Mouse (Mus musculus) frontal cortex, postnatal 14 days (tissue): ENCODE measurements at regions not wholly inside any gene's neighbourhood (a gene's known extent, or its start where the extent isn't known, plus 50 kb on each side); places are given as distances from the start of the nearest gene placed in this dataset.

ENCODE experiments used
- DNase-seq, 2 experiments: peaks; one replicate each; pipeline ENCODE4 v3.0.0; 2022; ENCODE audit warnings: low spot score in 2 of 2

DNA sequence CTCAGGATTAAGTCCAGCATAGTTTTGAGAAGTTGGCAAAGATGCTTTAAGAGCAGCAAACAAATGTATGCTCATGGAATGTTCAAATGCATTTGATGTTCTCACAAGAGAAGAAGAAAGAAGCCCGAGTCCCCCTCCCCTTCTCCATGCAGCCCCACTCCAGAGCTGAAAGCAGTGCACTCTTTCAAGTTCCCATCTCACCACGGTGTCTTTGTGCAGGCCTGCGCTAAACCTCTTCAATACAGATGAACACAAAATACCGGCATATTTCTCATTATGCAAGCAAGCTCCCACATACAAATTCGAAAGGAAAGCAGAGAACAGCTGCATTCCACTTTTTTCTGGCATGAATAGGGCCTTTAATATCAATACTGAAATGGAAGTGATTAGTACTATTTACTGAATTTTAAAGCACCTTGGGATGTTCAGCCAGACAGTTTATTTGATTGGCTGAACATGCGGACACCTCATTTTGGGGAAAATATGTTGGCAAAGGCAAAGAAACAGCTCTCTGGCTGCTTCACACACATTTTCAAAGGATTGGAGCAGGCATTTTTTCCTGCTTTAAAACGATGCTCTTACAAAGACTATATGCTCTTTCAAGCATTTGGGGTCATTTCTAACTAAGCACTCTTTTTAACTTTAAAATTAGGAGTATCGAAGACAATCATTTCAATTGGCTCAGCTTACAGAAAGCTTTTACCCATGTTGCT, 595.8 kb downstream of the Car8 start:
- no peak for DNase-seq

DNA sequence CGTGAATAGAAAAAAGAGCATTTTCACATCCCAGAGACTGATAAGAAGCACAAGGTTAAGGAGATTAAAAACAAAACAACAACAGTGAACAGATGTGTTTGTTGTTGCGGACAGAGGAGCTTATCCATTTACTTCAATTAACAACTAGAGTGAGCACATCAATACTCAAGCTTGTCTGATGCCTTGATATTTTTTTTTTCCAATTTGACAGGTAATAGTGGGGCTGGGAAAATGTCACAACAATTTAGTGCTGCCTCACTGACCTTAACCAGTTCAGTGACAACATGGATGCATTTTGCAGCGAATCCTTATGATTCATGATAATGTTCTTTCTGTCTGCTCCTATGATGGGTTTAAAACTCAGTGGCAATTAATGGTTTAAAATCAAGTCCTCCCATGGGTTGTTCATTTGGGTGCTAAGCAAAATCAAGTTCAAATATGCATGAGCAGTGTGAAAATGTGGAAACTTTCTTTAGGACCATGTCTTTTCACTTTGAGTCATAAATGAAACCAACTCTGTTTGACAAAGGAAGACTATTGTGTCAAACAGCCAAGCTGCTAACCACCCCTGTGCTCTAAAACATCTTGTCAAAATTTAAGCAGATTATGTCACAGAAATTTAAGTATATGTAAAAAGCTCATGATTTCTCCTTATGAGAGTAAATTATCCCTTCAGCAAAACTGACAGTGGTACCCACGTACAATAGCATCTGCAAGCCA, 641.0 kb downstream of the Car8 start:
- DNase-seq: no peak

DNA sequence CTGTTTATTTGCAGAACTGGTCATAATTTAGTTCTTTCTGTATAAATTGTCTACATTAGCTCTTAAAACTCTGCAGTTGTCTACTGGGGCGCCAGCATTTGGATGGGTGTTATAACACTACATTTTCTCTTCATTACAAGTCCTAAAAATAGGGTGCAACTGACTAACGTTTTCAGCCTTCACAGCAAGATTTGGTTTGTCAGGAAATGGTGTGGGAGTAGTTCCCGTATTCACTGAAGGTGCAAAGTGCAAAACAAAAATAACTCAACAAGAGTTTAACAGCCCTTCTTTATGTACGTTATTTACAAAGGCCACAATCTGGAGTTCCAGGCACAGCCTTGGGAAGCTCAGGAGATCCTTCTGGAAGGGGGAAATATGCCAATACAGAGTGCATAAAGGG, 642.7 kb downstream of the Car8 start:
- DNase-seq: peak in 1 of 2 experiments; percentile 14

DNA sequence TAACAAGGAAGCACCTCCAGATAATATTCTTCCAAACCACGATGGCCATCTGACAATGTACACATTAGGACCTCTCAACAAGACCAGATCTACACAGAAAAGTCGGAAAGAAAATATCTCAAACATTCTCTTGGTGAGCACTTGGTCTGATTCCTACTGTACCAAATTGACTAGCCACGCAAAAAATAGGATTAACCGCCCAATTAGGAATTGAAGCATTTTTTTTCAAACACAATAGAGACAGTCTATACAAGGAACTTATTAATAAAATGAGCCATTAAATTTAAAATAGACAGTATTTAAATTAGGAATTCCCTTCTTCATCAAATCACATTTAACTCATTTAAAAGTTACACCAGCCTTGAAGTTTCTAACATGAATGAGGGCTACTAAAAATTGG, 655.0 kb downstream of the Car8 start:
- DNase-seq: no peak

DNA sequence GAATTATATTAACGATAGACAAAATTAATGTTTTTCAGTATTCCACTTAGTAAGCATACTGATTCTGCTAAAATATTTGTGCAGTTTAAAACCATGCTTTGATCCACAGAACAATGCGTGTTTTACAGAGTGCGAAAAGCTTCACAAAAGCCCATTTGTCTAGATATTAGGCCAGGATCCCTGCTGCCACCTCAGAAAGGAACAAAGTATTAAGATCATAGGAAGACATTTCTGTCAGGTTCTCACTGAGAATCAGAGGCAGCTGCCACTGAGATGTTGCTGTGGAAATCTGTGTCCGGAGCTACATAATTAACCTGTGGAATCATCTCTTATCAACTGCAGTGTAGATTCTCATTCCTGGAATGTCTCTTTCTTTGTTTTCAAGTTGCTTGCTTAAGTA, 656.9 kb downstream of the Car8 start:
- DNase-seq: no peak

DNA sequence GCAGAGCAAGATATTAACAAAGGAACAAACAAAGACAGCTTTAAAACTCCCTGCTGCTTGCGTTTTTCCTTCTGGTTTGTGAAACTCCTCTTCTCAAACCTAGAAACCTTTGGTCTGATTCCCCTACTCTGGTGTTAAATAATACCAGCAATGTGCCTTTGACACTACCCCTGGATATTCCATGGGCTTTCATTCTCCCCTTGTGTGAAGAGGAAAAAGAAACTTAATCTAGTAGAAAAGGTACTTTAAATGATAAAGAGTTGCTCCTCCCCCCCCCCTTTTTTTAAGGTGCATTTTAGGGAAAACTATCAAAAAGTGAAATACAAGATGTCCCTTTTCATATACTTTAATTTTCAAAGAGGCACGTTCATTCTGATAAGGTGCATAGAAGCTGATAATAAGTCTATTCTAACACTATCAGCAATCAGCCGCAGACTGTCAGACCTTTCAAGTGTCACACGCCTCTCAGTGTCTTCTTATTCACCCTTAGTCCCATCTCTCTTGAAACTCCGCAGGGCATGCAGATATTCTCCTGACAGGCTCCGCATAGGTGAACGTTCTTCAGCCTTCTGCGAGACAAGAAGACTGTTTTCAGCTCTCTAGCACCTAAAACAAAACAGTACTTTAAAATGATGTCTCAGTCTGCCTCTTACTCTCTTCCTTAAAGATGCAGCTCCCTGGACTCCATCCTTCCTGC, 657.5 kb downstream of the Car8 start:
- DNase-seq: no peak

DNA sequence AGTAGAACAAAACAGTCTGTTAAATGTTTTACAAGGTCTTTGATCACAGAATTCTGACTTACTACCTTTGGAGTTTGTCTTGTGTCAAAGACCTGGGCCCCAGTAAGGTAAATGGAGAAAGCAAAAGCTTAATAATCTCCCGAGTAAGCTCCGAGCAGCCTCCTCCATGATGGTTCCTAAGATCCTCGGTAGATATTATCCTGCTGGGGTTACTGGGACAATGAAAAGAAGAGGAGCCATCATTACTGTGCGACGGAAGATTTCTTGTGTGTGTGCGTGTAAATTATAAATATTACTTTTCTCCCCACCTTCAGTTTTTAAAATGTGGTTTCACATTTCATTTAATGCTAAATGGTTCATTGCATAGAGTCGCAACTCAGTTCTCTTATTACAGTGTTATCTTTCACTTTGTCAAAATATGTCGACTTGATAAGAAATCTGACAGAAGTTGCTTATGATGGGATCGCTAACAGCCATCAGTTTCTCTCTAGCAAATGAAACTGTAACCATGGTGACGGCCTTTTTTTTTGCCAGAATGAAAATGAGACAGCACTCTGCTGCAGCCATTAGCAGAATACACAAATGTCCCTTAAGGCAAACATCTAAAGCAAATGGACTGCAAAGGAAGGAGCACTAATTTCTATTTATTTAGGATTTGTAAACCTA, 658.2 kb downstream of the Car8 start:
- DNase-seq: no peak

DNA sequence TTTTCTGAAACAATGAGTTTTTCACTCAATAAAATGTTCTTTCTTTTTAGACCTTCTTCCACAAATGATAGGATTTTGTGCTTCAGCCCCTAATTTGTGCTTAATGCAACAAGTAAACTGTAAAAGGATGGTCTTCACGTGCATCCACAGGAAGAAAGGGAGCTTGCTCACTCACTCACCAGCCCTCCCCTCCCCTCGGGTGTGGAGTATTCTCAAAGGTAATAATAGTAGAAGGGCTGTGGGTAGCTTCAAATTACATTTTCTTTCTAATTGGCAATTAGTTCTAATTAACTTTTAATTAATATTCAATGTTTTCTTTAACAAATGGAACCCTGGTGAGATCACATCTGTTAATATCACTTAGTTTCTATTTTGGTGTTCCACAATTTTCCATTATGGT, 664.8 kb downstream of the Car8 start:
- no peak for DNase-seq

DNA sequence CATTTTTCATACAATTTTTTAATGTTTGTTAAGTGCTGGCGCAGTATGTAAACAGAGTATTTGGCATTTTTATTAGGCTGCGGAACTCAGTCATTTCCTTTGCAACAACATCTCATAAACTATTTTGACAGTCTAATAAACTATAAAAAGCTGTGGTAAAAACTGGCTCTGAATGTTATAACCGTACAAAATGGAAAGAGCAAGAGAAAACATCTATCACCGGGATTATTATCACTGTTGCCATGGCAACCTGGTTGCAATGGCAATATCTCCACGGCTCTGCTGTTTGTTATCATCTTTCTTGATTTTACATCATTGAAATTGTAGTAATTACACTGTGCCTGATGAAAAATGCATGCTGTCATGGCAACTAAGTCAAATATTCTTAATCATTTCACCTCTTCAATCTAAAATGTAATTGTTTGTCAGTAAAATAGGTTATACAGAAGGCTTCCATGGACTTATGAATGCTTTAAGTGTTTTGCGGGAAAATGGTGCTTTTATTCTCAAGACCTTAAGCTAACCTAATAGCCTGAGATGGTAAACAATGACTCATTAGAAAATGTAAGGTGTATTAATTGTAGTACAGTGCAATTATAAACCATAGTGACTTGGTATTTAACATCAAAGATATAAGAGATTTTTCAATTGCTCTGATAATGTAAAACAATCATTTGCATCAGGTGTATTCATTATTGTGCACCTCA, 671.0 kb downstream of the Car8 start:
- DNase-seq: no peak

DNA sequence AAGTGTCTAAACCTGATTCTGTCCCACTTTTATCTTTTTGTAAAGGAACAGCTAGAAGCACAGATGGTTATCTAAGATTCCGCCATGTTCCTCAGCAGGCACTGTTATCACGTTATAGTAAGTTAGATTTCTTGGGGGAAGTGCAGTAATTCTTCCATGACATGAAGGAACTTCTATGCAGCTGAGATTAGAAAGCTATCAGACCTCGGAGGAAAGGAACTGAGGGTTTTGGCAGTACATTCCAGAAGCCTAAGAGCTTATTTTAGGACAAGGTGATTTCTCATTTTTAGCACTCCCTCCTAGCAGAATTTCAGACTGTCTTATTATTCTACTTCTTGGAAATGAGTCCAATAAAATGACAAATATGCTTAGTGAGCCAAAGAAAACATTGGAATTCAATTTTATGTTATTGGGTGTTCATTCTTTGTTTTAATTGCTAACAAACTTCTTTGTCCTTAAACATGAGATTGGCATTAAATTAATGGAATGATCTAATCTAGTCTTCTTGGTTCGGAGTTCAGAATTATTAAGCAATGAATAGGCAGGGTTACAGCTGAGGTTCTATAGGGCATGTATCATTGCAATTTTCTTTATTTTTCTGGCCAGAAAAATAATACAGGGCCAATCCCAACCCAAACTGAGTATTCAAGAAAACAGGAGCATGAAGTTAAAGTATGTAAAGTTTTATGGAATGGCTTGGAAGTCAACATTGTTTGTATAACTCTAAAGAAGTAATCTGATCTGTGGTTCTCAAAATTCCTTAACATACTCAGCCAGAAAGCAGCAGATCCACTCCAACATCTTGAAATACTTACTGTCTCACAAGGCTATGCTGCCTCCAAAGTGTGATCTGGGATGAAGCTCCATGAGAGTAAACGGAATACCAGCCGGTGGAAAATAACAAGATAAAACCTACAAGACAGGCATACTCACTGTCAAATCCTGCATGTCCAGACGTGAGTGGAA, 678.7 kb downstream of the Car8 start:
- DNase-seq: no peak

DNA sequence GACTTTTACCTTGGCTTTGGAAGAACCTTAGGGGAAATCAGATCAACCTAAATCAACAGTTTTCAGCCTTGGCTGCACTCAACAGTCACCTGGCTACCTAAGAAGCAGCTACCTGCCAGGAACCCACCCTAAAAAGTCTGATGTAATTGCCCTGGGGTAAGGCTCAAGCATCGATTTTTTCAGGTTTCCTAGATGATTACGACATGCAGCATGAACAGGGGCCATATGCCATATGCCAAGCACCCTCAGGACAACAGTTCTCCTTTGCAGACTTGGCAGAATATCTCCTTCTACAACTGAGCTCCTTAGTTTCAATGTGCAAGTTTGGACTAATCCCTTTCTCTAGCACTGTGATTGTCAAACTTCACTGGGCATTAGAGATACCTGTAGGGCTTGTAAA, 680.1 kb downstream of the Car8 start:
- no peak for DNase-seq

DNA sequence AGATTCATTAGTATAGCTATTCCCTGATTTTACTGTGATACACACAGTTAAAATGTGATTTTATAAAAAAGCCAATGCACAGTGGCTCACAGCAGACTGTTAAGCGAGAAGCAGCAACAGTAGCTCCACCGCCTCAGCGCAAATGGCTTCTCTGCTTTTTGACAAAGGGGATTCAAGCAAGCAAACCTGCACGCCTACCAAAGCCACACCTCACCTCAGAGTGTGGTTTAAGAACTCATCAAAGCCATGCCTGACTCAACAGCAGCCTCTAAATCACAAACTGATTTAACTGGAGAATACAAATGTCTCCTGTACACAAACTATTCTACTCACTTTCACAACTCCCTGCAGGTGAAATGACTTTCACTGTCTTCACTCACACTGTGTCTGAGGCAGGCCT, 704.5 kb downstream of the Car8 start:
- no peak for DNase-seq

DNA sequence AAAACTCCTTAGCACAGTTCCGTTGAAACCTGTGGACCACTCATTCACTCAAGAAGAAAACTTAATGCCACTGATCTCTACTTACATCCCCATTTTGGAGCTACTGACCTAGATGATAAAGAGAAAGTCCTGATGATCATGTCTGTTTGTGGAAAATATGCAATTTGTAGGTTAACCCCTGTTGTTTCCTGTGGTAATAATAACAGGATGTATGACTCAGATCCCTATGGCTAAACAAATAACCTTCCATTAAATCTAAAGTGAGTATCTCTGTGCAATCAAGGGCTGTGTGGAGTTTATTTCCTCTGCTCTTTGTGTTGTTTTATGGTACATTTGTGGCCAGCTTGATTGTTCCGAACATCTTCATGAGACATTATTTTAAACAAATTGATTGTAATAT, 711.1 kb downstream of the Car8 start:
- no peak for DNase-seq

DNA sequence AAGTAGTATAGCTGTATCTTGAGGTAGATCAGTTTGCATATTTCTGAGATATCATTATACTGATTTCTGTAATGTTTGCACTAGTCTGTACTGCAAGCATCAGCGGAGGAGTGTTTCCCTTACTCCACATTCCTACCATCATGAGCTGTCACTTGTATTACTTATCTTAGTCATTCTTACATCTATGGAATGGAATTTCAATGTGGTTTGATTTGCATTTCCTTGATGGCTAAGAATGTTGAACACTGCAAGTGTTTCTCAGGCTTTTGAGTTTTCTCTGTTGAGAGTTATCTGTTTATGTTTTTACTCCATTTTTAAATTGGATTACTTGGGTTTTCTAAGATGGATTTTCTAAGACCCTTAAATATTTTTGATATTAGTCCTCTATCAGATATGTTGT, 725.8 kb downstream of the Car8 start:
- no peak for DNase-seq

DNA sequence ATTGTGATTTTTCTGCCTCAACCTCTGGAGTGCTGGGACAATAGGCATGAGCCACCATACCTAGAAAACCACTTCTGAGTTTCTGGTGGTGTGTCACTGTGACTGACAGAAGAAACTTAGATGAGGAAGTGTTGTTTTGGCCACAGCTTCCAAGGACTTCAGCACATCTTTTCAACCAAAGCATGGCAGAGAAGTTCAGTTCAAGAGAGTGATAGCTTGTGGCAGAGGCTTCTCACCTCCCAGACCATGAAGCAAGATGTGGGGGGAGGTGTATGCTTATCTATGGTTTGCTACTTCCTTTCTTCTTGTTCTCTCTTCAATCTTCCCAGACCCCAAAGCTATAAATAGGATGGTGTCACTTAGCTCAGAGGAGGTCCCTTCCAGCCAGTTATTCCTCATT, 753.3 kb downstream of the Car8 start:
- DNase-seq: no peak

DNA sequence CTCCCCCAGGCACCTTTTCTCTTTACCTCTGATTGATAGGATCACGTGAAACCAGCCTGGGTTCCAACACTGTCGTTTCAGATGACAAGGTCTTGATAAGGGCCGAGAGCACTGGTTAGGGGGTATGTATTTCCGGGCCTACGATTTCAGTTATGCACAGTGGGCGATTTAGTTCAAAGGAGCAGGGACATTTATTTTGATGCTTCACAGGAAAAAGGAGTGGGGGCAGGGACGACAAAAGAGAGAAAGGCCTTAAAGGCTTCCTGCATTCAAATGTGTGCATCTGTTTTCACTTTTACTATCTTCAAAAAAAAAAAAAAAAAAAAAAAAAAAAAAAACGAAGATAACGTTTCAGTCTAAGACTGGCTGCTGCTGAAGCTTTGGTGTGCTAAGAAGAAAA, 783.7 kb downstream of the Car8 start:
- DNase-seq: no peak

DNA sequence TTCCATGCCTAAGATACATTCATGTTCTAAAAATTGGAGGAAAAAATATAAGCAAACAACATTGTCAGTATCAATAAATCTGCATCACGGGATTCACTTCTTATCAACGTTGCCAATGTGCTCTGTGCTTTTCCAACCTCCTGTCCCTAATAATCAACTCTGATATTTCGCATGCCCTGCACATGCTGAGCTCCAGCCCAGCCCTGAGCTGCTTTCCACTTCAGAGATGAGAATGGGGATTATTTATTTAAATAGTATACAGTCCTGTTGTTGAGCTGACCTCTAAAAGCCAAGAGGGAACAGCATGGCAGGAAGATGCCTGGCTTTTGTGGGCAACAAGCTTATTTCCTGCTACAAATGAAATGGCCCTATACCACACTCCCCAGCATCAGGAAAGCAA, 786.2 kb downstream of the Car8 start:
- DNase-seq: no peak

DNA sequence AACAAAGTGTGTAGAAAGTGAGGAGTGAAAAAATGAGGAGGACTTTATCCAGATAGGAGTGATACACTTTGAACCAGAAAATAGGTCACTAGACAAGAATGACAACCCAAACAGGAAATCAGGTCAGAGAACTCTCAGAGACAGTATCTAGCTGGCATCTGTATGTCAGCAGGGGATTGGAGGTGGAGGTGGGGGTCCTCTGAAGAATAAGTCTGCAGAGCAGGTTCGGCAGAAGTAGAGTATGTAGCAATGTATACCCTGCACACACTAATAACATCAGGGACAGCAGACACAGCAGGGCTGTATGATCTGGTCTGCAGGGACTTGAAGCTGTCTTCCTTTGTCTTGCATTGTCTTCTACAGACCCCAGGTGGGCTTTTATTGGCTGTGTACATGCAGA, 787.9 kb downstream of the Car8 start:
- DNase-seq: no peak

DNA sequence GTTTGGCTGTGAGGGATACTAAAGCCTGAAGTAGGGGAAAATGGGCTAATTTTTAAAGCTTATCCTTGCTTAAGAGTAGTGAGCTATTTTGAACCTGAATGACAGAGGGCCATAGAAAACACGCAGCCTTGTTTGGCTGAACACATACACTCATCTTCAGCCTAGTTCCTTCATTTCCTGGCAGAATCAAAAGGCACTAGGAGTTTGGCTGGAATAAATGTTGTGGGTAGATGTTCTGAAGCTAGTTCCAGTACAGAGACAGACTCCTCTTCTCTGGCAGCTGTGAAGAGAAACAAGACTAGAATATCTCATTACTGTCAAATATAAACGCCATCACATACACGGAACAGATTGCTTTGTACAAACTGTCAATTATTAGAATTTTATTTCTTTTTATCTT, 809.5 kb downstream of the Car8 start:
- no peak for DNase-seq

DNA sequence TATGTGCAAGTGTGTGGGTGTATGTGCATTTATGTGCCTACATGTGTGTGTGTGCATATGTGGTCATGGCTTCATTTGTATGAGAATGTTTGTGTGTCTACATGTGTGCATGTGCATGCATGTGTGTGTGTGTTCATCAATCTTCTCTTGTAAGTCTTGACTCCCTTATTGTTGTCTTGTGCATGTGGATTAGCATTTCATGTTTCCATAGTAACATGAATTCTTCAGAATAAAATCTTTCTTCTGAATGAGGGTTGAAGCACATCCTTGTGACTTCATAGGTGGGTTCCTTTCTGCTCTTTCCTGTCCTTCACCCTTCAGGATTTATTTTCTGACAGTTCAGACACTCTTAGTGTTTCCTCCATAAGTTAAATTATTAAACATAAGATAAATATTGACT, 814.8 kb downstream of the Car8 start:
- no peak for DNase-seq

DNA sequence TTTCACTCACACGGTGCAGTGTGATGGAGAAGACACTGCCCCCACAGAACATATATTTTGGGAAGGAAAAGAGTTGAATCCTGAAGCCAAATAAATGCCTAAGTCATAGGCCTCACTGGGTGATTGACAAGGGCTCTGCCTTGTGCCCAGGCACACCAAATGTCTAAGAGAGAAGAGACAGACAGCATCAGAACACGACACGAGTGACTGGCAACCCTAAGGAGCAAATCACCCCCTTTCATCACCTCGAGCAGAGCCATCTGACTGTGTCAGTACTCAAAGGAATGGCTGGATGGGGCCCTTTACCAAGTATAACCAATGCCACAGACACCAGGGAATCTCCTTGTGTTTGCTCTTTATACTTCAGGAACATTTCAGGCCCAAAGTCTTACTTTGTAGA, 815.6 kb downstream of the Car8 start:
- DNase-seq: no peak
